Mouse (Mus musculus): ENCODE data around the gene Btbd19.

Btbd19 gene

DNA sequence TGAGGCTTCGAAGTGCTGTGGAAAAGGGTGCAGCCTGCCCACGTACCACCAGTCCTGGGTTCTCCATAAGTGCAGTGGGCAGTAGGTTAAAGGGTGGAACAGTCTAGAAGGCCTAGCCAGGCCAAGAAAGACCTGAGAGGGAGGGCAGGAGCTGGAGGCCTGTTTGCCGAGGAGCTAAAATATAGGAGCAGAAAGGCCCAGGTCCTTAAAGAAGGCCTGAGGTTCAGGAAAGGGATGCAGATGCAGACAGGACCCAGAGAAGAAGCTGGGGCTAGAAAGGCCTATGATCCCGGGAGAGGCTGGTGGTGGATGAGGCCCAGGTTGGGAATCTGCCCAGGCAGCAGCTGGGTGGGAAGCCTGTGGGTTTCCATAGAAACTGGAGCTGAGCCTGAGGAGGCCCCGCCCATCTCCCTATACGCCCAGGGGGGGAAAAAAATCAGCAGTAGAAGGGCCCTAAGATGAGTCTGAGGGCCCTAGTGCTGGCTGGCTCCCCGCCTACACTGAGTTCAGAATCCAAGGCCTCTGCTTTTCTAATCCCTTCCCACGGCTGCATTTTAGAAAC is at the start of gene Btbd19:
TSS of gene Btbd19 (minus strand) at position 378 of the 562 bp plus-strand sequence.
- in situ Hi-C loops (cut with MboI, MseI): loop anchor here (25.0 kb wide), 1 partner anchor 1288 kb away; the partner anchor contains the start of genes Mknk1 and Mob3c

DNA sequence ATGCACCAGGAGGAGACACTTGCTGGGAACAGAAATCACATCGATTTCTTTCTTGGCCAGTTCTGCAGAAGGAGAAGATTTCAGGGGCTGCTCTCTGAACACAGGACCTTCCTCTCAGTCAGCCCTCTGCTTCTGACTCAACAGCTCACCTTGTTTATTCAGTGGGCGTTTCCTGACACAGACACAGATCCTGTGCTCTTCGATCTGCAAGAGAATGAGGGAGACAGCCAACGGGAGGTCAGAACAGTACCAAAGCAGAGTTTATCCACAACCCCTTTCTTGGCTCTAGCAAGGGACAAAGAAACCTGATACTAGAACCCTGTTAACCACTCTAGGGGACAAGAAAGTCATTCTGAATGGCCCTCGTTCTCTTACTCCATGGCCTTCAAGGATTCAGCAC is 44.4 kb upstream of the Btbd19 start:
- in situ Hi-C loops (cut with MboI, MseI): no loop called here

DNA sequence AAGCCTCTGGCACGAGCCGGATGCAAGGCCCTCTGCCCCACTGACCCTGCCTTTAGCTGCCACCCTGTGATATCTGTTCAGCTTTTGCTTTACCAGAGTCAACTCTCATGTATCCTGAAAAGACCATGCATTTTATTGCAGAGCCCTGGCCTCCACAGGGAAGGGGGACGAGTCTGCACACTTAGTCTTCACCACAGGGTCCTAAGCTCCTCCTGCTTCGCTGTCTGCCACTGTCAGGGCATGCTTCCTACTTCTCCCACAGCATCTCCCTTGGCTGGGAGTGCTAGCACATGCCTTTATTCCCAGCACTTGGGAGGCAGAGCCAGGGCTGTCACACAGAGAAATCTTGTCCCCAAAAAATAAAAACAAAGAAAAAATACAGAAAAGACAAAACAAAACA is 35.7 kb upstream of the Btbd19 start:
- in situ Hi-C loops (cut with MboI, MseI): no loop called here

DNA sequence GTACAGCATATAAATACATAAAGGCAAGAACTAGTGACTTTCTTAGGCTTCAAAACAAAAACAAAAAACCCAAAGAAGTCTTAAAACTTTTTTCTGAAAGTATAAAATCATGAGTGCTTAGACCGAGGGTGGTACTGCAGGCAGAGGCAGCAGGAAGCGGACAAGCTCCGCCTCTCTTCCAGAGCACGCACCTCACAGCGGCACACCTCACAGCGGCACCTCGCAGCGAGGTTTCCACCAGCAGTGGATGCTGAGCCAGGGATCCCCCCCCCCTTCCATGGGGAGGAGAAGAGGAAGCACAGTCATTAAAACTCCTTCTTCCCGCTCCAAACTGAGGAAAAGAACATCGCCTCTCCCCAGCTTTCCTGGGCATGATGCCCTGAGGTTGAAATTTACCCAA is 34.1 kb upstream of the Btbd19 start:
- in situ Hi-C loops (cut with MboI, MseI): no loop called here

DNA sequence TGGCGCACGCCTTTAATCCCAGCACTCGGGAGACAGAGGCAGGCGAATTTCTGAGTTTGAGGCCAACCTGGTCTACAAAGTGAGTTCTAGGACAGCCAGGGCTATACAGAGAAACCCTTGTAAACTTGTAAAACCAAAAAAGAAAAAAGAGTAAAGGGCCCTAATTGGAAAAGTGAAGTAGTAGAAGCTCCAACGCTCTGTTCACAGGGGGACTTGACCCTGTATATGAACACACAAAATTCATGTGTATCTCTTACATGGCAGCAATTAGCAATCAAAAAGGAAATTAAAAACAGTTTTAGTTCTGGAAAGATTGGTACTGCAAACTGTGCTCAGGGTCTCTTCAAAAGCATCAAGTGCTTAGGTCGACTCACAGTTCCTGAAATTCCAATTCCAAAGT is 30.8 kb upstream of the Btbd19 start:
- in situ Hi-C loops (cut with MboI, MseI): no loop called here

DNA sequence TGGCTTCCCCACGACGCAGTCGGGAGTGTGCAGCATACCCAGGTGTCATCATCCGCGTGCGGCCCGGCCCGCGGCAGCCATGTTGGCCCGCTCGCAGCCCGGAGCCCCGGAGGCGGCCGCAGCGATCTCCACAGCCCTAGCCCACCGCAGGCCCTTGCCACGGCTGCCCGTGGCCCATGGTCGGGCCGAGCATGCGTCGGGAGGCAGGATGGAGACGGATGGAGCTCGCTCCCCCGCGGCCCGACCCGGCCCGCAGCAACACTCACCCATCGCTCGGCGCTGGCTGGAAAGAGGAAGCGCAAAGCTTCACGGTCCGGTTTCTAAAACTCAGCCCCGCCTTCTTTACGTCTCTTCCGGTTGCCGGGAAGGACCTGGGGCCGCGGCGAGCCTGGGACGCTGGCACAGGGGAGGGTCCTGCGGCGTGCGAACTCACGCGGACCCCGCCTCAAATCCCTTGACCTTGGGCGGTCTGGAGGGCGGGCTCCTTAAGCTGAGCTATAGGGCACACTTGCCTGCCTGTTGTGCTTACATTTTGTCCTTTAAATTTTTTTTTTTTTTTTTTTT is 30.3 kb upstream of the Btbd19 start, which contains the start of gene Rps8:
TSS of gene Rps8 (minus strand) at position 452 of the 564 bp plus-strand sequence.
- in situ Hi-C loops (cut with MboI, MseI): no loop called here

DNA sequence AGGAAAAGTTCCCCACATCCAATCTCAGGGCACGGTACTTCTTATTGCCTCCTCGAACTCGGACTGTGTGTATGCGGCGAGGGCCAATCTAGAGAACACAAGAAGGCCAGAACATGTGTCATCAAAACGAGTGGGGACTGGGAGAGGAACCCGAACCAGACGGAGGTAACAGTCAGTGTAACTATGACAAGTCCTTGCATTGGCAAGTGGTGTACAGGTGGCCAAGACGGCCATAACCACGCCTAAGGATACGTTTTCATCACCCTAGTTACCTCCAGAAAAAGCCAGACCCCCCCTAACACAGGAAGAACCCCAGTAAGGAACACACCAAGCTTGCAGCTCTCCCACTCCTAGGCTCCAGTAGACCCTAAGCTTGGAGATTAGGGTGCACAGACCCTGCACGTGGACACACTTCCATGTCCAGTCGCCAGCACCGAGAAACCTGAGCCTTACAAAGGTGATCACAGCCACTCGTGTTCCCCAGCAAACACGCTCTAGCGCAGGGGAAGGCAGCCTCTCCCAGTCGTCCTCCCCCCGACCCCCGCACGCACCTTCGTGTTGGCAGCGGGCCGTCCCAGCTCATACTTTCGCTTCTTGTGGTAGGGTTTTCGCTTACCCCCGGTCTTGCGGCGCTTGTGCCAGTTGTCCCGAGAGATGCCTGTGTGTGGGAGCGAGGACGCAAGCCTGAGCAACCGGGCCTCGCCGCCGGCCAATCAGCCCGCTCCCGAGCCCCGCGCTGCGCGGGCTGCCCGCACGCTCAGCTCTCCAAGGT is 29.7 kb upstream of the Btbd19 start:
- in situ Hi-C loops (cut with MboI, MseI): no loop called here

DNA sequence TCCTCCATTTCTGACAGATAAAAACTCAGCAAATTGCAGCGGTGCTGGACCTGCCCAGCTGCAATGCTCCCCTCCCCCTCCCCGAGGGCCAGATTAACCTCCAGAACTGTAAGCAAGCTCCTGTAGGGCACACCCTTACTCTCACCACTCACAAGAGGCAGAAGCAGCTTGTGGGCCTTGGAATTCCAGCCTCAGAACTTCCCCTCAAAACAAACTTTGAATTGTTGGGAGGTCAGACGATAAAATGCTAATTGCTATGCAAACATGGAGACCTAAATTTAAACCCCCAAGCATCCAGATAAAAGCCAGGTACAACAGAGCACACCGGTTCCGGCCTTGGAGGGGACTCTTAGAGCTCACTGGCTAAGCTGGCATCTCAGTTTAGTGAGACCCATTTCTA is 27.2 kb upstream of the Btbd19 start:
- in situ Hi-C loops (cut with MboI, MseI): no loop called here

DNA sequence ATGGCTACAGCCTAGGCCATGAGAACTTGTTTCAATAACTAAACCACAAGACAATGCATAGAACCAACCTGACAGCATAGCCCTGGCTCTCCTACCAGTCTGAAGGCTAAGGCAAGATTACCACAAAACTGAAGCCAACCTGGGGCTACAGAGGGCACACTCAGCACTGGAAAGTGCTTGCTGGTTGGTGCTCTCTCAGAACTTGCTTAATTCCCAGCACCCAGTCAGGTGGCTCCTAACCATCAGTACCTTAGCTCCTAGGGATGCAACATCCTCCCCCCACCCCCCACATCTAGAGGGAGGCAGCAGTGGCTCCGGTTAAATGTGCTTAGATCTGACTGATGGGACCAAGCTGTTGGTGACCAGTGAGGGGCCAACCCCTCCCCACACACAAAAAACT is 25.9 kb upstream of the Btbd19 start:
- in situ Hi-C loops (cut with MboI, MseI): no loop called here

DNA sequence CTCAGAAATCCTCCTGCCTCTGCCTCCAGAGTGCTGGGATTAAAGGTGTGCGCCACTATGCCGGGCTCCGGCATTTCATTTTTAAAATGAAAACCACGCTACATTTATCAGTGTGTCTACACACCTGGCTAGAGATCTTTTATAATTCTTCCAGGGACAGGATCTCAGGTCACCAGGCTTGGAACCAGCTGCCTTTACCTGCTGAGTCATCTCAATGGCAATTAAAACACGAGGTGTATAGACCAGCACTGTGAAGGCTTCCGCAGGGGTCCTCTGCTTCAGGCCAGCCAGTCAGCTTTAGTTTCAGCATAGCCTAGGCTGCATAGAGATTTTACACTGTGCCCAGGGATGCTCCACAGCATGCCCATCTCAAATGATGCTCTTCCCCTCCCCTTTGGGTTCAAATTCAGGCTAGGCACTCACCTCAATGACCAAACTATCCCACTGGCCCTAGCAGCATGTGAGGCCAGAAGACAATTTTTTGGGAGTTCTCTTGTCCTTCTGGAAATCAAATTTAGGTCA is 24.7 kb upstream of the Btbd19 start:
- in situ Hi-C loops (cut with MboI, MseI): no loop called here

DNA sequence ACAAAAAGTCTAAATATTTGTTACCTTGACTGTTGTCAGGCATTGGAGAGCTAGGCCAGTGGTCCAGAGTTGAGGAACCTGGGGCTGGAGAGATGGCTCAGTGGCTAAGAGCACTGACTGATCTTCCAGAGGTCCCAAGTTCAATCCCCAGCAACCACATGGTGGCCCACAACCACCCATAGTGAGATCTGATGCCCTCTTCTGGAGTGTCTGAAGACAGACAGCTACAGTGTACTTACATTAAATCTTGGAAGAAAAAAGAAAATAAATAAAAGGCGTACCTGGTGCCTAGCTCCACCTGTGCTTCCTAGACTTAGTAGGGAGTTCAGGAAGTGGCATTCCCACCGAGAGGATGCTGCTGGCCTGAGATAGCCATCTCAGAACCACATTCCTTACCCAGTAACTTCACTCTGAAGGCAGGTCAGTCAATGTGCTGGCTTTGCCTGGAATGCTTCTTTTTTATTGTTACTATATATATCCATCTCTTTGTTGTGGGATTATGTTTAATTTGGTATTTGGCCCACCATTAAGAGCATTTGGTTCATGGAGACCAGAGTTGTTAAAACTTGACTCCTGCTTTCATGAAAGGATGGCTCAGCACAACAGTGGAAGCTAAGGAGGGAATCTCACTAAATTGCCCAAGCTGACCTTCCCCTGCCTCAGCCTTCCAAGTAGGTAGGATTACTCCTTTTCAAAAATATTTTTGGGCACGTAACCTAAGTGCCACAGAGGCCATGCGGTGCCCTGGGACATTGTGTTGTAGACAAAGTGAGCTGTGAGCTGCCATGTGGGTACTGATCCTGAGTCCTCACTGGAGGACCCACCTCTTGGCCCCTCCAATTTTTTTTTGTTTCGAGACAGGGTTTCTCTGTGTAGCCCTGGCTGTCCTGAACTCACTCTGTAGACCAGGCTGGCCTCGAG is 24.0 kb upstream of the Btbd19 start:
- in situ Hi-C loops (cut with MboI, MseI): loop anchor here (25.0 kb wide), 1 partner anchor 1312 kb away; the partner anchor contains the start of genes Mknk1 and Mob3c

DNA sequence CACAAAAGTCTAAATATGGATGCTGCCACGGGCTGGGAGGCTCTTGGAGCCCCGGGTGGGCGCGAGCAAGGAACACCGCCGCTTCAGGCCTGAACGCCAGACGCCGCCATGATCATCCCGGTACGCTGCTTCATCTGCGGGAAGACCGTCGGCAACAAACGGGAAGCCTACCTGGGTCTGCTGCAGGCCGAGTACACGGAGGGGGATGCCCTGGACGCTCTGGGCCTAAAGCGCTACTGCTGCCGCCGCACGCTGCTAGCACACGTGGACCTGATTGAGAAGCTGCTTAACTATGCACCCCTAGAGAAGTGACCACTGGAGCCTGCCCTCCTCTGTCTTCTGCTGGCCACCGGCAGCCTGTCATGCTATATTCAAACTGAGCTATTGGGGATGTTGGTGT is 23.3 kb upstream of the Btbd19 start:
- in situ Hi-C loops (cut with MboI, MseI): loop anchor here (25.0 kb wide), 1 partner anchor 1312 kb away; the partner anchor contains the start of genes Mknk1 and Mob3c

DNA sequence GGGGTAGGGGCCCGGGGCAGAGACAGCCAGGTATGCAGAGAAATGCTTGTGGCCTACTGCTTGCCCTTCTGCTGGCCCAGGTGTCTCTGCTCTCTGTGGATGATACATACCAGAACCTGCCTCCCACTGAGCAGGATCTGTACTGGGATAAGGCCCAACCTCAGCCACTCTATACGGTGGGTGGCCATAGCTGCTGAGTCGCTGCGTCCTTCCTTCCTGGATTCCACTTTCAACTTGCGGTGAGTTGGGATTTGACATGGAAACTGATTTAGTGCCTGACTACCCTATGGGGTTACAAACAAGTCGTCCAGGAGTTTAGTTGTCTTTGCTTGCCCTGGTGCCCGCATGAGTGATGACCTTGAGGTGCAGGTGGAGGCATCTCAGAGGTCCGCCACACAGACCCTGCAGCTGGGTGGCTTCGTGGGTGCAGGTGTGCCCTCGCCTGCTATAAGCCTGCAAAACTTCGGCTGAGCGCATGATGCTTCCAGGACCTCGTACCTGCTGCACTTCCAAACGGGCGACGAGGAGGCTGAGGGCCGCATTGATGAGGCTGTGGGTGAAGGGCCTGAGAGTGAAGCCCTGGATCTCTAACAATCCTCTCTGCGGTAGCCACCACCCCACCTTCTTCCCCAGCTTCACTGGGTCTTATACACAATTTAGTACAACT is 22.7 kb upstream of the Btbd19 start:
- in situ Hi-C loops (cut with MboI, MseI): loop anchor here (25.0 kb wide), 1 partner anchor 1311 kb away; the partner anchor contains the start of genes Mknk1 and Mob3c

DNA sequence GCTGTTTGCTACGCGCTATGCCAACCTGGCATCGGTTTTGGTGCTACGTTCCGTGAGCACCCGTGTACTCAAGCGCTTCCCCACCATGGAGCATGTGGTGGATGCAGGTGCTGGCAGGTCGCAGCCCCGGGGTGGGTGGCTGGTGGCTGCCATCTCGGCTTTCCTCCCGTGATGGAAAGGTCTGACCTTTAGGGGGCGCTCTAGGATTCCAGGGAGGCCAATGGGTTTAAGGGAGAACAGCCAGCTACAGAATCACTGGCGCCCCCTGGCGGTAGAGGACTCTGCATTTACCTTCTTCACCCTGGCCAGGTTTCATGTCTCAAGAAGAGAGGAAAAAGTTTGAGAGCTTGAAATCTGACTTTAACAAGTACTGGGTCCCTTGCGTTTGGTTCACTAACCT is 20.7 kb upstream of the Btbd19 start:
- in situ Hi-C loops (cut with MboI, MseI): loop anchor here (25.0 kb wide), 1 partner anchor 1309 kb away; the partner anchor contains the start of genes Mknk1 and Mob3c

DNA sequence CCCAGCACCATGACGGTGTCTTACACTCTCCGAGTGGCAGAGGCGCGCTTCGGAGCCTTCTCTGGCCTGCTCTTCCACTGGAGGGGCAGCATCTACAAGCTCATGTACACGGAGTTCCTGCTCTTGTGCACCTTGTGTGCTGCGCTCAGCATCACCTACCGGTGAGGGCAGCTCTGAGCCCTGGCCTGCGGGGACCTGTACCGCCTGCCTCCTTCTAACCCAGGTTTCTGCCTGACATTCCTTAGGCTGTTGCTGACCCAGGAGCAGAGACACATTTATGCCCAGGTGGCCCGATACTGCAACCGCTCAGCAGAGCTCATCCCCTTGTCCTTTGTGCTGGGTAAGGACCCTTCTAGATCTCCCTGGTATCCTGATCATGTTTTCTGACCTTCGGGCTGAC is 19.7 kb upstream of the Btbd19 start:
- in situ Hi-C loops (cut with MboI, MseI): loop anchor here (25.0 kb wide), 1 partner anchor 1308 kb away; the partner anchor contains the start of genes Mknk1 and Mob3c

DNA sequence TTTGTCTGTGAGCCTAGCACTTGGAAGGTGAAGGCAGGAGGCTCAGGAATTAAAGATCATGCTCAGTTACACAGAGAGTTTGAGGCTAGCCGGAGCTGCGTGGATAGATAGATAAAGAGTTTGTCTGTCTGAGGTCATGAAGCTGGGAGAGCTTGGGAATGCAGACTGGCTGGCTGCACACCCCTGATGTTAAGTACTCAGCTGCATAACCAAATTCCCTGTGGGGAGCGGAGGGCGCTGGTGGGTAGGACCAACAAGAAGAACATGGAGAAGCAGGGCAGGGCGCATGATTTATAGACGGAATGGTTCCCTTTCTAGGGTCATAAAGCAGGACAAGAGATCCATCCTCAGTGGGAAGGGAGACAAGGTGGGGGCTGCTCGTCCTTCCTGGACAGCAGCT is 17.5 kb upstream of the Btbd19 start:
- in situ Hi-C loops (cut with MboI, MseI): loop anchor here (5.0 to 25.0 kb wide), 3 partner anchors 111 to 1306 kb away; partner anchors contain the start of genes Hpdl, Mknk1 and Mob3c

DNA sequence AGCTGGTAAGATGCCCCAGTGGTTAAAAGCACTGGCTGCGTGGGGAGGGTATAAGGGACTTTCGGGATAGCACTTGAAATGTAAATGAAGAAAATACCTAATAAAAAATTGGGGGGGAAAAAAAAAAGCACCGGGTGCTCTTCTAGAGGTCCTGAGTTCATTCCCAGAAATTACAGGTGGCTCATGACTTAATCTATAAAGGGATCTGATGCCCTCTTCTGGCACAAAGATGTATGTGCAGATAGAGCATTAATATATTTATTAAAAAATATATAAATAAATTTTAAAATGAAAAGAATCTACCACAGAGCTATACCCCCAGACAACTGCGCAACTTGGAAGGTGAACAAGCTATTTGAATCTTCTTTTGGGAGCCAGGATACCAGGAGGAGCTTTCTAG is 15.1 kb upstream of the Btbd19 start:
- in situ Hi-C loops (cut with MboI, MseI): loop anchor here (5.0 to 25.0 kb wide), 3 partner anchors 108 to 1303 kb away; partner anchors contain the start of genes Hpdl, Mknk1 and Mob3c

DNA sequence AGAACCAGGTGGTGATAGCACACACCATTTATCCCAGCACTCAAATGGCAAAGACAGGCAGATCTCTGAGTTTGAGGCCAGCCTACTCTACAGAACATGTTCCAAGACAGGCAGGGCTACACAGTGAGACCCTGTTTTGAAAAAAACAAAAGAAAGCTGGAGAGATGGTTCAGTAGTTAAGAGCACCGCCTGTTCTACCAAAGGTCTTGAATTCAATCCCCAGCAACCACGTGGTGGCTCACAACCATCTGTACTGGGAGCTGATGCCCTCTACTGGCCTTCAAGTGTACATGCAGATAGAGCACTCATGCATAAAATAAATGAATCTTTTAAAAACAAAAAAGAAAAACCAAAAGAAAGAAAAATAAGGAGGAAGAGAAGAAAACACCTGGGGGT is 13.7 kb upstream of the Btbd19 start:
- in situ Hi-C loops (cut with MboI, MseI): loop anchor here (25.0 kb wide), 1 partner anchor 1302 kb away; the partner anchor contains the start of genes Mknk1 and Mob3c

DNA sequence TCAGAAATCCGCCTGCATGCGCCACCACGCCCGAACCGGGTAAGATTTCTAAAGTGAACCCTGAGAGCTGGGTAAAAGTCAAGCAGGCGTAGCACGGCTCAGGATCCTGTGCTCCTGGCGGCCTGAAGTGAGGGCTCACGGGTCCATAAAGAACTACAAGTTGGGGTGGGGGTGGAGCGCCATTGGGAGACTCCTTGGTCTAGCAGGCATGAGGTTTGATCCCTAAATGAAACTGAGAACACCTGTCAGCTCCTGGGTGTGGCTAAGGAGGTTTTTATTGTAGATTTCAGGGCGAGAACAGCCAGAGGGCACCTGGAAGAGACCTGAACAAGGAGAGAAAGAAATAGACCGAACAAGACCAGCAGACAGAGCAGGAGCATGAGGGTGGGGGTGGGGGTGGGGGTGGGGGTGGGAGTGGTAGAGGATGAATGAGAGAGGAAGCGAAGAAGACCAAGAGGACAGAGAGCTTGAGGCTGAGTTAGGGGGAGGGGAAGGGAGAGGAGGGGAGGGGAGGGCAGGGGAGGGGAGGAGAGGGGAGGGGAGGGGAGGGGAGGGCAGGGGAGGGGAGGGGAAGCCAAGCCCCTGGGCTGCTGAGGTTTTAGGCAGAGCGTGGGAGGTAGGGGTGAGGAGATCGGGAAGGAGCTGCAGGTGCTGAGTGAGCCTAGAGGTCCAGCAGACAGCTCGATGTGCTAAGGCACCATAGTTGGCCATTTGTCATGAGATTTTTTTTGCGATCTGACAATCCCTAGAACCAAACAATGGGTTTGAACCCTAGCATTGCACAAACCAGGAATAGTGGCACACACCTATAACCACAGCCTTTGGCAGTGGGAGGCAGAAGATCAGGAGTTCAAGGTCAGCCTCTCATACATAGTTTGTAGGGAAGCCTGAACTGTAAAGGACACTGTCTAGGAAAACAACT is 13.0 kb upstream of the Btbd19 start:
- in situ Hi-C loops (cut with MboI, MseI): loop anchor here (25.0 kb wide), 1 partner anchor 1301 kb away; the partner anchor contains the start of genes Mknk1 and Mob3c

All from T-helper 1 cell (primary cell).